Mouse (Mus musculus): ENCODE data around the gene Nemp1. TPM values are rescaled to one million over a fixed set of nuclear protein-coding genes. Genes with fewer than 3 reads are reported as not detected.

Gene Nemp1
- polyA plus RNA-seq, 1 experiment from 2014 or later = 11.2 TPM

GRCm38 (mm10) chr10:127710331-127710730 is 43.6 kb downstream of the Nemp1 start:
- no peaks in the 10 kb centered on the region for H3K27me3 ChIP-seq (replicated peaks; ENCODE audit: control insufficient read depth, insufficient read depth, low read length)
- no peaks in the 10 kb centered on the region for H3K36me3 ChIP-seq (ENCODE audit: control insufficient read depth, insufficient read depth, low read length)
- H3K9ac ChIP-seq (ENCODE audit: low read depth, low read length) = no peak overlapping the region
- no peak overlapping the region for H3K4me2 ChIP-seq (ENCODE audit: low read depth, low read length)
- ATAC-seq (ENCODE audit: low read depth) = no peak
- no peak for DNase-seq (ENCODE audit: low spot score)
- 0 out of 2 replicates have a peak, but pooled peaks cover 2% of the 10 kb centered on the region for H3K4me1 ChIP-seq (ENCODE audit: control insufficient read depth, insufficient read depth, low read length)
- WGBS = 67% methylated on average over 13 of the region's 13 CpGs
- H3K27ac ChIP-seq (replicated peaks; ENCODE audit: low read depth, low read length) = no peak overlapping the region
- no peak overlapping the region for H3K4me3 ChIP-seq (ENCODE audit: low read depth, low read length)
- no peaks in the 10 kb centered on the region for H3K9me3 ChIP-seq (ENCODE audit: control insufficient read depth, low read length)

- Histone ChIP-seq H3K4me1 (ENCODE audit: control insufficient read depth, insufficient read depth, low read length) (0 out of 2 replicates have a peak, but pooled peaks cover 2% of the 10 kb centered on the region), H3K27me3 (replicated peaks; ENCODE audit: control insufficient read depth, insufficient read depth, low read length) (no peaks in the 10 kb centered on the region), H3K4me2 (ENCODE audit: low read depth, low read length) (no peak overlapping the region), H3K36me3 (ENCODE audit: control insufficient read depth, insufficient read depth, low read length) (no peaks in the 10 kb centered on the region), H3K9me3 (ENCODE audit: control insufficient read depth, low read length) (no peaks in the 10 kb centered on the region), H3K4me3 (ENCODE audit: low read depth, low read length) (no peak overlapping the region), H3K27ac (replicated peaks; ENCODE audit: low read depth, low read length) (no peak overlapping the region), H3K9ac (ENCODE audit: low read depth, low read length) (no peak overlapping the region)
- 46% methylated on average over 6 of the region's 6 CpGs for WGBS
- DNase-seq (ENCODE audit: low spot score) = no peak
- ATAC-seq (ENCODE audit: low read depth) = no peak
These were observed 46.0 kb downstream of the Nemp1 start for GRCm38 (mm10) chr10:127712736-127713135.

- H3K4me1 ChIP-seq (ENCODE audit: control insufficient read depth, insufficient read depth, low read length) = peaks cover 12% of the 10 kb centered on the region
- H3K9me3 ChIP-seq (ENCODE audit: control insufficient read depth, low read length) = no peaks in the 10 kb centered on the region
- no peak; the same call in 1 of the 2 replicates for ATAC-seq (ENCODE audit: low read depth)
- H3K27ac ChIP-seq (replicated peaks; ENCODE audit: low read depth, low read length) = no peak overlapping the region
- peaks cover 11% of the 10 kb centered on the region; the same call in 1 of the 2 replicates for H3K27me3 ChIP-seq (replicated peaks; ENCODE audit: control insufficient read depth, insufficient read depth, low read length)
- WGBS = 11% methylated on average over 16 of the region's 20 CpGs
- peak; percentile 19 for DNase-seq (ENCODE audit: low spot score)
- no peaks in the 10 kb centered on the region for H3K36me3 ChIP-seq (ENCODE audit: control insufficient read depth, insufficient read depth, low read length)
- H3K9ac ChIP-seq (ENCODE audit: low read depth, low read length) = peak overlapping the region; percentile 46; the same call in 1 of the 2 replicates
- peak overlapping the region; percentile 49 for H3K4me2 ChIP-seq (ENCODE audit: low read depth, low read length)
- H3K4me3 ChIP-seq (ENCODE audit: low read depth, low read length) = peak overlapping the region; percentile 11; the same call in 1 of the 2 replicates
These were observed 55.1 kb downstream of the Nemp1 start for GRCm38 (mm10) chr10:127721671-127722418.

- DNase-seq (ENCODE audit: low spot score) (no peak), ATAC-seq (ENCODE audit: low read depth) (no peak)
- WGBS = 74% methylated on average over 3 of the region's 3 CpGs
- H3K27me3 ChIP-seq (replicated peaks; ENCODE audit: control insufficient read depth, insufficient read depth, low read length) = peaks cover 15% of the 10 kb centered on the region; the same call in 1 of the 2 replicates
- H3K27ac ChIP-seq (replicated peaks; ENCODE audit: low read depth, low read length) = no peak within 1 kb of the TSS
- H3K9ac ChIP-seq (ENCODE audit: low read depth, low read length) = no peak within 1 kb of the TSS
- peaks cover 12% of the 10 kb centered on the region for H3K4me1 ChIP-seq (ENCODE audit: control insufficient read depth, insufficient read depth, low read length)
- no peaks in the 10 kb centered on the region for H3K9me3 ChIP-seq (ENCODE audit: control insufficient read depth, low read length)
- H3K36me3 ChIP-seq (ENCODE audit: control insufficient read depth, insufficient read depth, low read length) = no peaks in the 10 kb centered on the region
- no peak within 1 kb of the TSS for H3K4me2 ChIP-seq (ENCODE audit: low read depth, low read length)
- no peak within 1 kb of the TSS for H3K4me3 ChIP-seq (ENCODE audit: low read depth, low read length)
These were observed 57.5 kb downstream of the Nemp1 start, which contains the start of gene Tac2 for GRCm38 (mm10) chr10:127724178-127724577. Tac2 (plus strand) TSS chr10:127724478.

- Histone ChIP-seq H3K4me2 (ENCODE audit: low read depth, low read length) (no peak overlapping the region), H3K36me3 (ENCODE audit: control insufficient read depth, insufficient read depth, low read length) (no peaks in the 10 kb centered on the region), H3K4me1 (ENCODE audit: control insufficient read depth, insufficient read depth, low read length) (peaks cover 12% of the 10 kb centered on the region), H3K27ac (replicated peaks; ENCODE audit: low read depth, low read length) (no peak overlapping the region), H3K4me3 (ENCODE audit: low read depth, low read length) (no peak overlapping the region), H3K27me3 (replicated peaks; ENCODE audit: control insufficient read depth, insufficient read depth, low read length) (peaks cover 15% of the 10 kb centered on the region; the same call in 1 of the 2 replicates), H3K9ac (ENCODE audit: low read depth, low read length) (no peak overlapping the region), H3K9me3 (ENCODE audit: control insufficient read depth, low read length) (no peaks in the 10 kb centered on the region)
- DNase-seq (ENCODE audit: low spot score) (no peak), ATAC-seq (ENCODE audit: low read depth) (no peak)
- 81% methylated on average over 4 of the region's 4 CpGs for whole genome bisulfite sequencing
These were observed 58.4 kb downstream of the Nemp1 start for GRCm38 (mm10) chr10:127725136-127725535.

GRCm38 (mm10) chr10:127728437-127728836 is 61.7 kb downstream of the Nemp1 start:
- Histone ChIP-seq H3K36me3 (ENCODE audit: control insufficient read depth, insufficient read depth, low read length) (no peaks in the 10 kb centered on the region), H3K4me3 (ENCODE audit: low read depth, low read length) (no peak overlapping the region), H3K4me2 (ENCODE audit: low read depth, low read length) (no peak overlapping the region), H3K27me3 (replicated peaks; ENCODE audit: control insufficient read depth, insufficient read depth, low read length) (0 out of 2 replicates have a peak, but pooled peaks cover 4% of the 10 kb centered on the region), H3K9ac (ENCODE audit: low read depth, low read length) (no peak overlapping the region), H3K4me1 (ENCODE audit: control insufficient read depth, insufficient read depth, low read length) (no peaks in the 10 kb centered on the region), H3K27ac (replicated peaks; ENCODE audit: low read depth, low read length) (no peak overlapping the region), H3K9me3 (ENCODE audit: control insufficient read depth, low read length) (no peaks in the 10 kb centered on the region)
- ATAC-seq (ENCODE audit: low read depth) (no peak), DNase-seq (ENCODE audit: low spot score) (no peak)
- WGBS = 66% methylated on average over 8 of the region's 8 CpGs

- H3K27ac ChIP-seq (replicated peaks; ENCODE audit: low read depth, low read length) = no peak overlapping the region
These were observed 63.7 kb downstream of the Nemp1 start for GRCm38 (mm10) chr10:127730285-127730932.

GRCm38 (mm10) chr10:127730933-127731310 is 64.2 kb downstream of the Nemp1 start:
- no peak overlapping the region for H3K4me2 ChIP-seq (ENCODE audit: low read depth, low read length)
- no peaks in the 10 kb centered on the region for H3K36me3 ChIP-seq (ENCODE audit: control insufficient read depth, insufficient read depth, low read length)
- H3K9ac ChIP-seq (ENCODE audit: low read depth, low read length) = no peak overlapping the region
- no peak overlapping the region for H3K27ac ChIP-seq (replicated peaks; ENCODE audit: low read depth, low read length)
- H3K4me1 ChIP-seq (ENCODE audit: control insufficient read depth, insufficient read depth, low read length) = no peaks in the 10 kb centered on the region
- WGBS = 33% methylated on average over 9 of the region's 9 CpGs
- DNase-seq (ENCODE audit: low spot score) (peak; percentile 56), ATAC-seq (ENCODE audit: low read depth) (0 out of 2 replicates have a peak, but pooled peaks have one; percentile 35)
- H3K9me3 ChIP-seq (ENCODE audit: control insufficient read depth, low read length) = no peaks in the 10 kb centered on the region
- 0 out of 2 replicates have a peak, but pooled peaks cover 4% of the 10 kb centered on the region for H3K27me3 ChIP-seq (replicated peaks; ENCODE audit: control insufficient read depth, insufficient read depth, low read length)
- H3K4me3 ChIP-seq (ENCODE audit: low read depth, low read length) = no peak overlapping the region

More at GRCm38 (mm10) chr10:127730285-127730932, 63.7 kb downstream of the Nemp1 start:
- no peaks in the 10 kb centered on the region for H3K9me3 ChIP-seq (ENCODE audit: control insufficient read depth, low read length)
- no peak overlapping the region for H3K4me2 ChIP-seq (ENCODE audit: low read depth, low read length)
- no peak overlapping the region for H3K4me3 ChIP-seq (ENCODE audit: low read depth, low read length)
- no peaks in the 10 kb centered on the region for H3K4me1 ChIP-seq (ENCODE audit: control insufficient read depth, insufficient read depth, low read length)
- 0 out of 2 replicates have a peak, but pooled peaks cover 4% of the 10 kb centered on the region for H3K27me3 ChIP-seq (replicated peaks; ENCODE audit: control insufficient read depth, insufficient read depth, low read length)
- H3K9ac ChIP-seq (ENCODE audit: low read depth, low read length) = no peak overlapping the region
- no peak for ATAC-seq (ENCODE audit: low read depth)
- DNase-seq (ENCODE audit: low spot score) = no peak
- no peaks in the 10 kb centered on the region for H3K36me3 ChIP-seq (ENCODE audit: control insufficient read depth, insufficient read depth, low read length)
- WGBS = 48% methylated on average over 11 of the region's 11 CpGs
